Mouse (Mus musculus) forebrain, postnatal 0 days (tissue): ENCODE data around the gene Pdzd7. TPM values are rescaled to one million over a fixed set of nuclear protein-coding genes. Genes with fewer than 3 reads are reported as not detected.
A peak's percentile ranks its signal among the peaks of the same experiment; 100 is the strongest.

Experiments
- ATAC-seq: fragments of 200-750 bp; cut with Nextera tagmentation; 2 replicates; pipeline ENCODE4 v1.8.0; 2017; ENCODE audit warnings: mild to moderate bottlenecking, moderate library complexity
- DNase-seq: peaks from one replicate; pipeline ENCODE4 v3.0.0-alpha.2; 2015
- H3K27ac ChIP-seq: fragments of 300-500 bp; sonication (generic); 2 replicates; pipeline ENCODE4 v1.5.1; 2014; ENCODE audit warnings: low read depth, mild to moderate bottlenecking, antibody characterized with exemption, low read length, moderate library complexity, mixed read lengths
- H3K27me3 ChIP-seq: fragments of 300-500 bp; sonication (generic); 2 replicates; pipeline ENCODE4 v1.6.1; 2014; ENCODE audit warnings: mild to moderate bottlenecking, low read length, mixed read lengths; ENCODE audit not compliant: insufficient read depth
- H3K36me3 ChIP-seq: fragments of 300-500 bp; sonication (generic); 2 replicates; pipeline ENCODE4 v1.6.1; 2014; ENCODE audit warnings: mild to moderate bottlenecking, moderate library complexity; ENCODE audit not compliant: insufficient read depth
- H3K4me1 ChIP-seq: fragments of 300-500 bp; sonication (generic); 2 replicates; pipeline ENCODE4 v1.6.1; 2014; ENCODE audit warnings: antibody characterized with exemption; ENCODE audit not compliant: insufficient read depth
- H3K4me2 ChIP-seq: fragments of 300-500 bp; sonication (generic); 2 replicates; pipeline ENCODE4 v1.6.1; 2014; ENCODE audit warnings: low read depth, mild to moderate bottlenecking, moderate library complexity
- H3K4me3 ChIP-seq: fragments of 300-500 bp; sonication (generic); 2 replicates; pipeline ENCODE4 v1.5.1; 2014; ENCODE audit warnings: low read depth, low read length, mixed read lengths
- H3K9ac ChIP-seq: fragments of 300-500 bp; sonication (generic); 2 replicates; pipeline ENCODE4 v1.6.1; 2014; ENCODE audit warnings: mild to moderate bottlenecking
- H3K9me3 ChIP-seq: fragments of 300-500 bp; sonication (generic); 2 replicates; pipeline ENCODE4 v1.6.1; 2016; ENCODE audit warnings: low read length
- CTCF ChIP-seq: sonication (generic); IDR thresholded peaks from 2 replicates; pipeline ENCODE4 v1.5.1; 2016; ENCODE audit warnings: antibody characterized with exemption, control low read depth, low read depth
- WGBS: fragments of 180-500 bp; shearing (Covaris S2); extraction: QIAGEN DNeasy Blood & Tissue Kit; methylation state at CpG from one replicate; pipeline ENCODE4 v1.1.7; 2014; 5-methylcytosine and 5-hydroxymethylcytosine counted together
- polyA plus RNA-seq: library from polyadenylated mRNA; unstranded; fragments of >200 nt; fragmentation: Nextera tagmentation; extraction: Ambion mirVana; gene quantifications from 2 replicates; pipeline ENCODE4 v1.2.1, GENCODE M21; 2015
- total RNA-seq: library from RNA; depleted of rRNA; stranded (reverse); fragments of >200 nt; gene quantifications from 2 replicates; pipeline ENCODE4 v1.2.3, GENCODE M21; 2014; rRNA removed

The Pdzd7 gene
- total RNA-seq = 5.2 and 6.4 TPM in 2 replicates
- 1.6 and 1.9 TPM in 2 replicates for polyA plus RNA-seq

GRCm38 (mm10) chr19:45045651-45046050 lies at the start of gene Pdzd7:
Gene Pdzd7 (minus strand): TSS chr19:45045717.
- peak within 1 kb of the TSS; percentile 67 for H3K4me3 ChIP-seq
- peaks cover 3% of the 10 kb centered on the region for H3K36me3 ChIP-seq
- no peaks in the 10 kb centered on the region for H3K27me3 ChIP-seq
- H3K9ac ChIP-seq = peak within 1 kb of the TSS; percentile 61
- 85% methylated on average over 5 of the region's 5 CpGs for WGBS
- H3K9me3 ChIP-seq = no peaks in the 10 kb centered on the region
- H3K4me1 ChIP-seq = peaks cover 15% of the 10 kb centered on the region
- H3K27ac ChIP-seq = peak within 1 kb of the TSS; percentile 96
- peak within 1 kb of the TSS; percentile 85 for H3K4me2 ChIP-seq
- DNase-seq = no peak
- TF ChIP-seq CTCF = no peak
- ATAC-seq = no peak

- no peak for ATAC-seq
- 16% methylated on average over 11 of the region's 11 CpGs for WGBS
- peaks cover 47% of the 10 kb centered on the region for H3K27me3 ChIP-seq
Observed at GRCm38 (mm10) chr19:45081841-45082550, 36.5 kb upstream of the Pdzd7 start.

GRCm38 (mm10) chr19:45081279-45081678 lies 35.8 kb upstream of the Pdzd7 start:
- Histone ChIP-seq H3K4me2 (peak overlapping the region; percentile 53), H3K36me3 (no peaks in the 10 kb centered on the region), H3K27me3 (peaks cover 53% of the 10 kb centered on the region), H3K4me3 (0 out of 2 replicates have a peak overlapping the region, but pooled peaks have one; percentile 29), H3K4me1 (peaks cover 11% of the 10 kb centered on the region), H3K27ac (no peak overlapping the region), H3K9me3 (no peaks in the 10 kb centered on the region), H3K9ac (no peak overlapping the region)
- ATAC-seq (peak; percentile 55; the same call in 1 of the 2 replicates), DNase-seq (peak; percentile 88)
- WGBS = 0% methylated on average over 5 of the region's 5 CpGs
- peak; percentile 97 for TF ChIP-seq CTCF

More at GRCm38 (mm10) chr19:45081841-45082550, 36.5 kb upstream of the Pdzd7 start:
- Histone ChIP-seq H3K27ac (no peak overlapping the region), H3K9ac (no peak overlapping the region), H3K4me3 (no peak overlapping the region), H3K36me3 (no peaks in the 10 kb centered on the region), H3K4me1 (peaks cover 6% of the 10 kb centered on the region), H3K9me3 (no peaks in the 10 kb centered on the region), H3K4me2 (no peak overlapping the region)
- peak; percentile 57; the same call in 1 of the 2 replicates for TF ChIP-seq CTCF
- DNase-seq = peak; percentile 48

- Histone ChIP-seq H3K4me1 (peaks cover 11% of the 10 kb centered on the region), H3K4me3 (peak overlapping the region; percentile 29), H3K9ac (peak overlapping the region; percentile 37; the same call in 1 of the 2 replicates), H3K9me3 (no peaks in the 10 kb centered on the region), H3K36me3 (no peaks in the 10 kb centered on the region), H3K27me3 (peaks cover 53% of the 10 kb centered on the region), H3K27ac (no peak overlapping the region), H3K4me2 (peak overlapping the region; percentile 53)
- DNase-seq = peak; percentile 17
- 1% methylated on average over 17 of the region's 17 CpGs for WGBS
- no peak for ATAC-seq
- no peak for TF ChIP-seq CTCF
Observed at GRCm38 (mm10) chr19:45080711-45081110, 35.2 kb upstream of the Pdzd7 start.

- H3K27me3 ChIP-seq = peaks cover 57% of the 10 kb centered on the region
- no peak for ATAC-seq
- H3K4me3 ChIP-seq = peak overlapping the region; percentile 29
- peaks cover 11% of the 10 kb centered on the region for H3K4me1 ChIP-seq
- H3K36me3 ChIP-seq = no peaks in the 10 kb centered on the region
- H3K9ac ChIP-seq = peak overlapping the region; percentile 37
- H3K4me2 ChIP-seq = peak overlapping the region; percentile 53
- H3K9me3 ChIP-seq = no peaks in the 10 kb centered on the region
- 2% methylated on average over 45 of the region's 45 CpGs for WGBS
- no peak overlapping the region for H3K27ac ChIP-seq
- DNase-seq = peak; percentile 37
- no peak for TF ChIP-seq CTCF
Observed at GRCm38 (mm10) chr19:45079769-45080515, 34.4 kb upstream of the Pdzd7 start.

- no peak for DNase-seq
- no peak overlapping the region for H3K27ac ChIP-seq
- no peaks in the 10 kb centered on the region for H3K36me3 ChIP-seq
- peak overlapping the region; percentile 29; the same call in 1 of the 2 replicates for H3K4me3 ChIP-seq
- peak; percentile 56 for TF ChIP-seq CTCF
- H3K4me1 ChIP-seq = peaks cover 11% of the 10 kb centered on the region
- peak overlapping the region; percentile 53 for H3K4me2 ChIP-seq
- H3K27me3 ChIP-seq = peaks cover 57% of the 10 kb centered on the region
- peak overlapping the region; percentile 37; the same call in 1 of the 2 replicates for H3K9ac ChIP-seq
- 0 out of 2 replicates have a peak, but pooled peaks have one; percentile 10 for ATAC-seq
- no peaks in the 10 kb centered on the region for H3K9me3 ChIP-seq
- 4% methylated on average over 17 of the region's 17 CpGs for WGBS
Observed at GRCm38 (mm10) chr19:45078971-45079764, 33.7 kb upstream of the Pdzd7 start.
